ENCODE assay signal across 24 mouse cellular contexts in the genomic region with DNA sequence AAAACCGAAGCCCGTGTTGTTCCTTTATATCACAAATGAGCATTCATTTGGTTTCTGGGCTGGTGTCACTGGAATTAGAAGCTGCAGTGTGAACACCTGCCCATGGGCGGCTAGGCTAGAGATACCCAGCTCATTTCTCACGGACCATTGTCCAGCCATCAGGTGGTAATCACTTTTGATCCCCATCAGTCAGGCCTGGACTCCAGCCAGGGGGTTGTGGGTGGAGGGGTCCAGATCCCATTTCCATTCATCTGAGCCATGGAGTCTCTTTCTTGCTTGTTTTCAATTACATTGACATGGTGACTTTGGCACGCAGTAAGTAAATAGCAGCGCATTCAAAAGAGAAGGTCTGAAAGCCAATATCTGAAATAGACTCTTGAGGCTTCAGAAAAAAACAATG.
A peak's percentile ranks its signal among the peaks of the same experiment; 100 is the strongest.
DNase-seq lines count a peak whose midpoint lies in the region; ATAC-seq and TF ChIP-seq lines count a peak whose summit lies in the region.
"Had no signal": no experiment of that assay in that cellular context is flagged by ENCODE, and none has a peak within 500 bp of the region (broad histone marks: within the 10 kb centered on the region; RNA-seq: fewer than 3 reads in every experiment).

No protein-coding gene starts in this region.

- peak; percentile 37; the same call in 1 of the 2 replicates for ATAC-seq in embryonic facial prominence, embryonic 14.5 days (ENCODE audit: low read depth)
- ATAC-seq in neural tube, embryonic 13.5 days (ENCODE audit: low read depth): peak; percentile 27; the same call in 1 of the 2 replicates
- no peak for ATAC-seq in neural tube, embryonic 15.5 days (ENCODE audit: low FRiP score)
- peak; percentile 54; the same call in 1 of the 2 replicates for ATAC-seq in hindbrain, embryonic 12.5 days (ENCODE audit: low FRiP score)
- no peak for ATAC-seq in midbrain, postnatal 0 days (ENCODE audit: low FRiP score)
- ATAC-seq in kidney, embryonic 16.5 days (ENCODE audit: low FRiP score, low TSS enrichment): no peak
- ATAC-seq in kidney, embryonic 14.5 days (ENCODE audit: low FRiP score, low TSS enrichment): no peak
- ATAC-seq: forebrain, embryonic 15.5 days; intestine, postnatal 0 days; lung, postnatal 0 days; Patski had no signal

- no peaks in the 10 kb centered on the region for H3K27me3 ChIP-seq in embryonic facial prominence, embryonic 14.5 days (replicated peaks; ENCODE audit: control insufficient read depth, insufficient read depth, low read length)
- H3K27me3 ChIP-seq in embryonic facial prominence, embryonic 10.5 days (replicated peaks; ENCODE audit: low read depth, poor library complexity, severe bottlenecking): no peaks in the 10 kb centered on the region
- H3K27me3 ChIP-seq in neural tube, embryonic 13.5 days: no peaks in the 10 kb centered on the region
- H3K27me3 ChIP-seq in neural tube, embryonic 15.5 days (replicated peaks): no peaks in the 10 kb centered on the region
- H3K27me3 ChIP-seq in hindbrain, embryonic 12.5 days: no peaks in the 10 kb centered on the region
- no peaks in the 10 kb centered on the region for H3K27me3 ChIP-seq in midbrain, postnatal 0 days (ENCODE audit: insufficient read depth, low read length)
- H3K27me3 ChIP-seq in kidney, embryonic 16.5 days (ENCODE audit: insufficient read depth, low read length): no peaks in the 10 kb centered on the region
- no peaks in the 10 kb centered on the region for H3K27me3 ChIP-seq in kidney, embryonic 14.5 days (ENCODE audit: control insufficient read depth, insufficient read depth, low read length)
- H3K27me3 ChIP-seq: kidney, embryonic 15.5 days; stomach, embryonic 15.5 days had no signal

- DNase-seq in embryonic facial prominence, embryonic 14.5 days (ENCODE audit: low spot score): peak; percentile 30
- no peak for DNase-seq in embryonic facial prominence, embryonic 10.5 days (ENCODE audit: low spot score)
- peak; percentile 76 for DNase-seq in midbrain, postnatal 0 days (ENCODE audit: low spot score)
- DNase-seq: cerebellum, adult 11-12 months; gastrocnemius, postnatal 10 days; kidney, postnatal 4 days; liver; thymus, adult 18-20 months; thymus, postnatal 36 days had no signal

- H3K4me2 ChIP-seq in embryonic facial prominence, embryonic 14.5 days (ENCODE audit: low read depth, low read length): no peak overlapping the region
- no peak overlapping the region for H3K4me2 ChIP-seq in neural tube, embryonic 13.5 days
- no peak overlapping the region for H3K4me2 ChIP-seq in neural tube, embryonic 15.5 days
- H3K4me2 ChIP-seq in hindbrain, embryonic 12.5 days (replicated peaks): no peak overlapping the region
- H3K4me2 ChIP-seq in midbrain, postnatal 0 days (ENCODE audit: low read depth, low read length, poor library complexity, severe bottlenecking): no peak overlapping the region
- H3K4me2 ChIP-seq in kidney, embryonic 16.5 days (replicated peaks; ENCODE audit: low read depth, low read length): no peak overlapping the region
- H3K4me2 ChIP-seq in kidney, embryonic 14.5 days (replicated peaks; ENCODE audit: low read depth, low read length): no peak overlapping the region
- H3K4me2 ChIP-seq: forebrain, embryonic 15.5 days; heart, embryonic 11.5 days; kidney, embryonic 15.5 days; stomach, embryonic 15.5 days had no signal

- no peak overlapping the region for H3K4me3 ChIP-seq in embryonic facial prominence, embryonic 14.5 days (ENCODE audit: low read depth, low read length)
- H3K4me3 ChIP-seq in embryonic facial prominence, embryonic 10.5 days: no peak overlapping the region
- no peak overlapping the region for H3K4me3 ChIP-seq in neural tube, embryonic 13.5 days
- H3K4me3 ChIP-seq in neural tube, embryonic 15.5 days (replicated peaks): no peak overlapping the region
- no peak overlapping the region for H3K4me3 ChIP-seq in hindbrain, embryonic 12.5 days
- no peak overlapping the region for H3K4me3 ChIP-seq in midbrain, postnatal 0 days (ENCODE audit: low read depth, low read length)
- no peak overlapping the region for H3K4me3 ChIP-seq in kidney, embryonic 16.5 days (ENCODE audit: low read length)
- H3K4me3 ChIP-seq in kidney, embryonic 14.5 days (ENCODE audit: low read length): no peak overlapping the region
- H3K4me3 ChIP-seq: forebrain, embryonic 15.5 days; kidney, embryonic 15.5 days; limb, embryonic 10.5 days; myocyte; stomach, embryonic 15.5 days had no signal

- no peak for TF ChIP-seq CTCF in midbrain, postnatal 0 days (IDR thresholded peaks at IDR 0.05)

- H3K9ac ChIP-seq in embryonic facial prominence, embryonic 14.5 days (ENCODE audit: low read depth, low read length): no peak overlapping the region
- H3K9ac ChIP-seq in neural tube, embryonic 13.5 days: no peak overlapping the region
- H3K9ac ChIP-seq in neural tube, embryonic 15.5 days (replicated peaks): no peak overlapping the region
- no peak overlapping the region for H3K9ac ChIP-seq in hindbrain, embryonic 12.5 days
- H3K9ac ChIP-seq in midbrain, postnatal 0 days (replicated peaks; ENCODE audit: low read length, poor library complexity, severe bottlenecking): no peak overlapping the region
- no peak overlapping the region for H3K9ac ChIP-seq in kidney, embryonic 16.5 days (replicated peaks; ENCODE audit: low read length)
- H3K9ac ChIP-seq in kidney, embryonic 14.5 days (ENCODE audit: low read depth, low read length): no peak overlapping the region
- H3K9ac ChIP-seq: forebrain, embryonic 15.5 days; kidney, embryonic 15.5 days; stomach, embryonic 15.5 days had no signal

- no peaks in the 10 kb centered on the region for H3K36me3 ChIP-seq in embryonic facial prominence, embryonic 14.5 days (ENCODE audit: control insufficient read depth, insufficient read depth, low read length)
- no peaks in the 10 kb centered on the region for H3K36me3 ChIP-seq in embryonic facial prominence, embryonic 10.5 days (replicated peaks)
- H3K36me3 ChIP-seq in neural tube, embryonic 13.5 days: no peaks in the 10 kb centered on the region
- H3K36me3 ChIP-seq in neural tube, embryonic 15.5 days: no peaks in the 10 kb centered on the region
- no peaks in the 10 kb centered on the region for H3K36me3 ChIP-seq in hindbrain, embryonic 12.5 days
- H3K36me3 ChIP-seq in midbrain, postnatal 0 days (ENCODE audit: insufficient read depth, low read length): no peaks in the 10 kb centered on the region
- no peaks in the 10 kb centered on the region for H3K36me3 ChIP-seq in kidney, embryonic 16.5 days (ENCODE audit: insufficient read depth, low read length)
- no peaks in the 10 kb centered on the region for H3K36me3 ChIP-seq in kidney, embryonic 14.5 days (ENCODE audit: control insufficient read depth, insufficient read depth, low read length)
- H3K36me3 ChIP-seq: forebrain, embryonic 15.5 days; kidney, embryonic 15.5 days; limb, embryonic 10.5 days; stomach, embryonic 15.5 days had no signal

- H3K4me1 ChIP-seq in embryonic facial prominence, embryonic 14.5 days (ENCODE audit: control insufficient read depth, insufficient read depth, low read length): no peaks in the 10 kb centered on the region
- peaks cover 6% of the 10 kb centered on the region; the same call in 1 of the 2 replicates for H3K4me1 ChIP-seq in embryonic facial prominence, embryonic 10.5 days
- H3K4me1 ChIP-seq in neural tube, embryonic 13.5 days (replicated peaks): 0 out of 2 replicates have a peak, but pooled peaks cover 6% of the 10 kb centered on the region
- H3K4me1 ChIP-seq in neural tube, embryonic 15.5 days: peaks cover 3% of the 10 kb centered on the region; the same call in 1 of the 2 replicates
- H3K4me1 ChIP-seq in hindbrain, embryonic 12.5 days: peaks cover 3% of the 10 kb centered on the region; the same call in 1 of the 2 replicates
- no peaks in the 10 kb centered on the region for H3K4me1 ChIP-seq in midbrain, postnatal 0 days (ENCODE audit: insufficient read depth, low read length)
- H3K4me1 ChIP-seq in kidney, embryonic 16.5 days (ENCODE audit: insufficient read depth, low read length): no peaks in the 10 kb centered on the region
- H3K4me1 ChIP-seq in kidney, embryonic 14.5 days (ENCODE audit: control insufficient read depth, insufficient read depth, low read length): no peaks in the 10 kb centered on the region
- H3K4me1 ChIP-seq: kidney, embryonic 15.5 days; limb, embryonic 10.5 days; stomach, embryonic 15.5 days had no signal

- no peak overlapping the region for H3K27ac ChIP-seq in embryonic facial prominence, embryonic 14.5 days (replicated peaks; ENCODE audit: low read depth, low read length)
- no peak overlapping the region for H3K27ac ChIP-seq in embryonic facial prominence, embryonic 10.5 days (replicated peaks)
- H3K27ac ChIP-seq in neural tube, embryonic 13.5 days (replicated peaks): no peak overlapping the region
- no peak overlapping the region for H3K27ac ChIP-seq in neural tube, embryonic 15.5 days (replicated peaks)
- no peak overlapping the region for H3K27ac ChIP-seq in hindbrain, embryonic 12.5 days
- H3K27ac ChIP-seq in midbrain, postnatal 0 days (ENCODE audit: low read depth, low read length): no peak overlapping the region
- H3K27ac ChIP-seq in kidney, embryonic 16.5 days (ENCODE audit: low read length): no peak overlapping the region
- no peak overlapping the region for H3K27ac ChIP-seq in kidney, embryonic 14.5 days (ENCODE audit: low read depth, low read length)
- H3K27ac ChIP-seq: forebrain, embryonic 15.5 days; kidney, embryonic 15.5 days; limb, embryonic 10.5 days; macrophage; stomach, embryonic 15.5 days had no signal

- WGBS in embryonic facial prominence, embryonic 14.5 days: 74% methylated on average over 6 of the region's 6 CpGs
- 75% methylated on average over 6 of the region's 6 CpGs for WGBS in embryonic facial prominence, embryonic 10.5 days
- WGBS in neural tube, embryonic 13.5 days: 50% methylated on average over 6 of the region's 6 CpGs
- WGBS in neural tube, embryonic 15.5 days: 58% methylated on average over 6 of the region's 6 CpGs
- 60% methylated on average over 6 of the region's 6 CpGs for WGBS in hindbrain, embryonic 12.5 days
- 49% methylated on average over 6 of the region's 6 CpGs for WGBS in midbrain, postnatal 0 days
- whole genome bisulfite sequencing in kidney, embryonic 16.5 days: 79% methylated on average over 6 of the region's 6 CpGs
- WGBS in kidney, embryonic 14.5 days: 79% methylated on average over 6 of the region's 6 CpGs

- H3K9me3 ChIP-seq in embryonic facial prominence, embryonic 14.5 days (ENCODE audit: control insufficient read depth, low read length): no peaks in the 10 kb centered on the region
- no peaks in the 10 kb centered on the region for H3K9me3 ChIP-seq in embryonic facial prominence, embryonic 10.5 days
- no peaks in the 10 kb centered on the region for H3K9me3 ChIP-seq in neural tube, embryonic 13.5 days
- no peaks in the 10 kb centered on the region for H3K9me3 ChIP-seq in neural tube, embryonic 15.5 days (replicated peaks)
- no peaks in the 10 kb centered on the region for H3K9me3 ChIP-seq in hindbrain, embryonic 12.5 days (replicated peaks)
- no peaks in the 10 kb centered on the region for H3K9me3 ChIP-seq in midbrain, postnatal 0 days (ENCODE audit: low read length)
- H3K9me3 ChIP-seq in kidney, embryonic 16.5 days (ENCODE audit: low read length): no peaks in the 10 kb centered on the region
- no peaks in the 10 kb centered on the region for H3K9me3 ChIP-seq in kidney, embryonic 14.5 days (ENCODE audit: control insufficient read depth, low read length)
- H3K9me3 ChIP-seq: forebrain, embryonic 15.5 days; kidney, embryonic 15.5 days; limb, embryonic 10.5 days; stomach, embryonic 15.5 days had no signal

Comparison
In these comparisons a context has a peak if more than half of its experiments do, and no peak if none do; other contexts are left out.
1. ATAC-seq: peak in embryonic facial prominence, embryonic 14.5 days (single experiment), neural tube, embryonic 13.5 days (single experiment) and hindbrain, embryonic 12.5 days (single experiment); none in neural tube, embryonic 15.5 days (single experiment), midbrain, postnatal 0 days (single experiment), kidney, embryonic 16.5 days (single experiment) and kidney, embryonic 14.5 days (single experiment).